Mouse (Mus musculus) heart, adult 2 months (tissue): ENCODE data around the gene Nudt4. TPM values are rescaled to one million over a fixed set of nuclear protein-coding genes. Genes with fewer than 3 reads are reported as not detected.

ENCODE experiments used
- DNase-seq, 2 experiments: peaks; one replicate each; pipeline ENCODE4 v3.0.0; 2021
- H3K27ac ChIP-seq: fragments of 200-600 bp; 2 replicates; pipeline ENCODE4 v1.8.1; 2022
- H3K27me3 ChIP-seq: fragments of 200-500 bp; 2 replicates; pipeline ENCODE4 v1.6.1; 2012; ENCODE audit warnings: mild to moderate bottlenecking, low read length, inconsistent platforms, mixed read lengths; ENCODE audit not compliant: control insufficient read depth, insufficient read depth
- H3K36me3 ChIP-seq: fragments of 200-500 bp; 2 replicates; pipeline ENCODE4 v1.6.1; 2012; ENCODE audit warnings: low read length, inconsistent platforms; ENCODE audit not compliant: control insufficient read depth, insufficient read depth
- H3K4me1 ChIP-seq: fragments of 200-500 bp; 2 replicates; pipeline ENCODE4 v1.6.1; 2011; ENCODE audit warnings: low read length; ENCODE audit not compliant: control insufficient read depth, insufficient read depth
- H3K4me3 ChIP-seq: fragments of 200-600 bp; 2 replicates; pipeline ENCODE4 v1.8.1; 2022
- H3K79me2 ChIP-seq: fragments of 200-500 bp; replicated peaks from 2 replicates; pipeline ENCODE4 v1.6.1; 2012; ENCODE audit warnings: mild to moderate bottlenecking, inconsistent platforms, low read length, moderate library complexity, mixed read lengths; ENCODE audit not compliant: control insufficient read depth, insufficient read depth
- H3K9ac ChIP-seq: fragments of 200-500 bp; 2 replicates; pipeline ENCODE4 v1.6.1; 2012; ENCODE audit warnings: low read depth, mild to moderate bottlenecking, control low read depth, inconsistent platforms, low read length, mixed read lengths
- CTCF ChIP-seq: fragments of 200-600 bp; IDR thresholded peaks from 2 replicates; pipeline ENCODE4 v1.8.1; 2022; ENCODE audit warnings: antibody characterized with exemption, mild to moderate bottlenecking, moderate library complexity
- EP300 ChIP-seq: fragments of 200-500 bp; IDR thresholded peaks from 2 replicates; pipeline ENCODE4 v1.6.1; 2011; ENCODE audit warnings: low read depth, low read length, control low read depth; ENCODE audit not compliant: insufficient read depth
- POLR2A ChIP-seq: fragments of 200-500 bp; IDR thresholded peaks from 2 replicates; pipeline ENCODE4 v1.6.1; 2011; ENCODE audit warnings: mild to moderate bottlenecking, low read depth, low read length, control low read depth; ENCODE audit not compliant: insufficient read depth
- WGBS: fragments of 180-500 bp; shearing (Covaris S2); methylation state at CpG from one replicate; pipeline ENCODE4 v1.1.7; 2018; 5-methylcytosine and 5-hydroxymethylcytosine counted together
- intact Hi-C: fragments of 180-260 bp; cut with DNase I; formaldehyde crosslinking; loops from one replicate; pipeline ENCODE4 v1.15.1; 2025
- polyA plus RNA-seq: library from polyadenylated mRNA; depleted of rRNA; stranded (reverse); fragments of >200 nt; gene quantifications from 2 replicates; pipeline ENCODE4 v1.2.3, GENCODE M21; 2012
- total RNA-seq, 2 experiments: library from RNA; stranded (reverse); gene quantifications; 2 replicates each; pipeline ENCODE4 v1.2.3; 2021

Nudt4 gene
- total and polyA plus RNA-seq, 3 experiments, result 48.8 to 349 (median 328) TPM

DNA sequence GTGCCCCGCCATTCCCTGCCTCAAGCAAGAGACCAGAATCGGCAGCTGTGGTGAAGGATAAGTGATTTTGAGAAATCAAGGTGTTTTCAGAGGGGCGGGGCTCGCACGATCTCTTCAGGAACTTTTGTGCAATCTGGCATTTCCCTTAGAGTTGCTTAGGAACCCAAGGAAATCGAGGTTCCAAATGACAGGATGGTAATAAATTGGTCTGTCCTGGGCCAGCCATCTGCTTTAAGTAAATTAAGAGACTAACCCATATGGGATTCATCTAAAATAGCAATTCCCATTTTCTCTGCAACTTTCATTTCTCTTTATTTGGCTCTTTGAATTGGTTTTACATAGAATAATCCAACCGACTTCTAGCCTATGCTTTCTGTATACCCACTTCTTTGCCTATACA lies 35.8 kb upstream of the Nudt4 start:
- H3K36me3 ChIP-seq, result no peaks in the 10 kb centered on the region
- no peak overlapping the region for H3K27ac ChIP-seq

DNA sequence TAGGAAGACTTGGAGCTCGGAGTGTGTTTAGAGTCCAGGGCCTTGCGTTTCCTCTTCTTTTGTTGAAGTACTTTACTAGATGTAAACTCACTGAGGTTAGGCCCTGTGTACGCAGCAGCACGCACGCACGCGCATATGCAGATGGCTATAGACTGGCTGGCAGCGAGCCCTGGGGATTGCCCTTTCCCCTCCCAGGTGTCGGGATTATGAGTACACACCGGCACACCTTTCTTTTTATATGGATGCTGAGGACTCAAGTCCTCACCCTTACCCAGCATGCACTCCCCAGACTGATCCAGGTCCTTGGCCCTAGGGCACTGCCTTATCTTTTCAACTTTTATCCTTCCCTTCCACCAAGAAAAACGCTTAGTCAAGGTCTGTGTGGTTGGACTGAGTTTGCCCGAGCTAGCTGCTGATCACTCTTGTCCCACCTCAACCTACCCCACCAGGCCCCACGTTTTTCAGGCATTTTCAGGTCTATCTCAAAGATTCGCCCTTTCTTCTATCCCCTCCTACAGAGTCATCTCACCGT lies 34.2 kb upstream of the Nudt4 start:
- intact Hi-C loops, result no loop called here
- WGBS, result 91% methylated on average over 15 of the region's 15 CpGs

More for the DNA sequence above, 35.8 kb upstream of the Nudt4 start:
- H3K9ac ChIP-seq, result no peak overlapping the region
- no peak for TF ChIP-seq POLR2A
- TF ChIP-seq EP300, result no peak
- no peak for TF ChIP-seq CTCF
- H3K79me2 ChIP-seq, result no peaks in the 10 kb centered on the region
- H3K27me3 ChIP-seq, result no peaks in the 10 kb centered on the region
- no peak overlapping the region for H3K4me3 ChIP-seq
- DNase-seq, result no peak
- H3K4me1 ChIP-seq, result no peaks in the 10 kb centered on the region
- intact Hi-C loops, result no loop called here
- WGBS, result 87% methylated on average over 7 of the region's 7 CpGs

DNA sequence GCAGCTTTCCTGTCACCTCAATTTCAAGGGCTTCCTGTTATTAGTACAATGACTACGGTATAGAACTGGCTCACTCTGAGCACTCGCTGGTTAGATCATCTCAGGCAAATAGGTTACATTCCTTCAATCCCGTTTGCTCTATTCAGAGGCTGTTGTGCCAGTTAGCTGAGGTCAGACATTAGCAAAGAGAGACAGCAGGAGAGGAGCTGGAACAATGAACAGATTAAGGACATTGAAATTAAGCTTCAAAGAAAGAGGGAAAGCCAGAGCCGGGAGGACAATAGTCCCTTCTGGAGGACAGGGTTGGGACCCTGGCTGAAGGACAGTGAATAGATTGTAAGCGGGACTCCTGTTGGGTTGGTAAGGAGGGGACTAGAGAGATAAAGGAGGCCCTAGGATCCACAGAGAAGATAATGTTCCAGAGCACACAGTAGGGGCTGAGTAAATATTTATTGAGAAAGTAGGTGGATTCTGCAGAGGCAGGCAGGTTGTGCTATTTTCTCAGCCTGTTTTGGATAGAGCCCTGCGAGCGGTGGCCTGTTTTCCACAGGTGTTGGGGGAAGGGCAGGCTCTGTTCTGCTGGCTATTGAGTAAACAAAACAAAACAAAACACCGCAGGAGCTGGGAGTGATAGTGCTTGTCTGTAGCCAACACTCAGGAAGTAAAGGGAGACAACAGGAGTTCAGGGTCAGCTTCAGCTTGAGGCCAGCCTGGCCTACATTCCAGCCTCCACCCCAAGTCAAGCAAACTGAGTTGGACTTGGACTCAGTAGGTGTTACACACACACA lies 32.1 kb upstream of the Nudt4 start:
- no peak overlapping the region for H3K27ac ChIP-seq

More for the DNA sequence above, 34.2 kb upstream of the Nudt4 start:
- no peak overlapping the region for H3K4me3 ChIP-seq
- H3K79me2 ChIP-seq, result no peaks in the 10 kb centered on the region
- H3K27ac ChIP-seq, result no peak overlapping the region
- no peak for DNase-seq
- TF ChIP-seq CTCF (no peak), EP300 (no peak), POLR2A (no peak)
- no peaks in the 10 kb centered on the region for H3K27me3 ChIP-seq
- no peaks in the 10 kb centered on the region for H3K4me1 ChIP-seq
- H3K36me3 ChIP-seq, result no peaks in the 10 kb centered on the region
- H3K9ac ChIP-seq, result no peak overlapping the region

DNA sequence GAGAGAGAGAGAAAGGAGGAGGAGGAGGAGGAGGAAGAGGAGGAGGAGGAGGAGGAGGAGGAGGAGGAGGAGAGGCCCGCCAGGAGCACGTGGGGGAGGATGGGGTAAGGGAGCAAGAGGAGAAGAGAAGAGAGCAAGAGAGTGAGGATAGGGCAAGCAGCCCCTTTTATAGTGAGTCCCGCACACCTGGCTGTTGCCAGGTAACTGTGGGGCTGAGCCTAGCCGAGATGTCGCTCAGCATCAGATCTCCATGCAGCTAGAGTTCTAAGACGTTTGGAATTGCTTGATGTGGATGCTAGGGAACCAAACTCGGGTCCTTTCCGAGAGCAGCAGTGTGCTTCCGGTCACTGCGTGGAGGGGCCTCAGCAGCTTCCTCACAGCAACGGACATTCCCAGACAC lies 30.5 kb upstream of the Nudt4 start:
- Histone ChIP-seq H3K36me3 (no peaks in the 10 kb centered on the region), H3K79me2 (no peaks in the 10 kb centered on the region), H3K27me3 (no peaks in the 10 kb centered on the region), H3K4me3 (no peak overlapping the region), H3K27ac (no peak overlapping the region), H3K4me1 (no peaks in the 10 kb centered on the region), H3K9ac (no peak overlapping the region)
- 58% methylated on average over 11 of the region's 11 CpGs for WGBS
- DNase-seq, result no peak
- intact Hi-C loops, result no loop called here
- TF ChIP-seq CTCF (no peak), POLR2A (no peak), EP300 (no peak)

More for the DNA sequence above, 32.1 kb upstream of the Nudt4 start:
- WGBS, result 59% methylated on average over 8 of the region's 8 CpGs
- TF ChIP-seq POLR2A, result no peak
- TF ChIP-seq CTCF, result no peak
- TF ChIP-seq EP300, result no peak
- Histone ChIP-seq H3K9ac (no peak overlapping the region), H3K79me2 (no peaks in the 10 kb centered on the region), H3K4me3 (no peak overlapping the region), H3K27me3 (no peaks in the 10 kb centered on the region), H3K4me1 (no peaks in the 10 kb centered on the region), H3K36me3 (no peaks in the 10 kb centered on the region)
- no peak for DNase-seq
- intact Hi-C loops, result no loop called here

DNA sequence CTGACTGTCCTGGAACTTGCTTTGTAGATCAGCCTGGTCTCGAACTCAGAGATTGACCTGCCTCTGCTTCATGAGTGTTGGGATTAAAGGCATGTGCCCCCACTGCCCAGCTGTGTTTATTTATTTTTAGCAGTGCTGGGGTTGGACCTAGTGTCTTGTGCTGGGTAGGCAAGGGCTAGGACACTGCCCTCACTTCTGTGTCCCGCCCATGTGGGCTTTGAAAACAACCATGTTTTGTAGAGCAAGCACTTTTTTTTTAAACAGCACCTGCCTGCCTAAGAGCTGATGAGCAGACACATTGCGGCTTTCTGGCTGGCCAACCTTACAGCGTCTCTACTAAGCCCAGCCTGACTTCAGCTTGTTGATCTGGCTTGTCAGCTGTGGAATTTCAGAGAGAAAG lies 27.3 kb upstream of the Nudt4 start:
- H3K4me1 ChIP-seq, result no peaks in the 10 kb centered on the region
- H3K4me3 ChIP-seq, result no peak overlapping the region
- intact Hi-C loops, result no loop called here
- DNase-seq, result no peak
- H3K79me2 ChIP-seq, result no peaks in the 10 kb centered on the region
- no peaks in the 10 kb centered on the region for H3K27me3 ChIP-seq
- H3K9ac ChIP-seq, result no peak overlapping the region
- 90% methylated on average over 4 of the region's 4 CpGs for WGBS
- no peaks in the 10 kb centered on the region for H3K36me3 ChIP-seq
- no peak overlapping the region for H3K27ac ChIP-seq
- TF ChIP-seq EP300 (no peak), CTCF (no peak), POLR2A (no peak)

DNA sequence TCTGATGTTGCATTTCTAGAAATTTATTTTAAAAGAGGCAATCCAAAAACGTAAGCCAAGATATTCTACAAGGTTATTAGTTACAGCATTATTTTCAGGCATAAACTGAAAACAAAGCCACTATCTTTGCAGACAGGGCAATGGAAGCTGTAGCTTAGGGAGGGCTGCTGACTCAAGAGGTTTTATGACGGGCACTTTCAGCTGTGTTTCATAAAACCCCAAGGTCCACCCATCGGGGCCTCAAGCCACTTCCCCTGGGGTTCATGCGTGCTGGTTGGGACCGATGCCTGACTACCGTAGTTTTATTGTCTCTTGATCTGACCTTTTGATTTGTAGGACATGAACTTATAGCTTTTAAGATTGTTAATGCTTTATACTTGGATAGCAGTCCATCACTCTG lies 26.2 kb upstream of the Nudt4 start:
- no peak for DNase-seq
- no peak for TF ChIP-seq CTCF
- TF ChIP-seq EP300, result no peak
- no peak for TF ChIP-seq POLR2A
- Histone ChIP-seq H3K4me3 (no peak overlapping the region), H3K36me3 (no peaks in the 10 kb centered on the region), H3K9ac (no peak overlapping the region), H3K27me3 (no peaks in the 10 kb centered on the region), H3K79me2 (no peaks in the 10 kb centered on the region), H3K4me1 (no peaks in the 10 kb centered on the region), H3K27ac (no peak overlapping the region)
- WGBS, result 85% methylated on average over 6 of the region's 6 CpGs
- intact Hi-C loops, result no loop called here
